Mouse (Mus musculus): ENCODE measurements around the gene Cwc22. TPM values are rescaled to one million over a fixed set of nuclear protein-coding genes. Genes with fewer than 3 reads are reported as not detected.
"Not testable (repeated sequence)": the region's sequence is repeated elsewhere in the genome, so short reads cannot be mapped to it uniquely, and the experiment has no call there.

Gene Cwc22
- total RNA-seq, 4 experiments from 2014 or later: 12.7 to 18.0 (median 16.3) TPM

DNA sequence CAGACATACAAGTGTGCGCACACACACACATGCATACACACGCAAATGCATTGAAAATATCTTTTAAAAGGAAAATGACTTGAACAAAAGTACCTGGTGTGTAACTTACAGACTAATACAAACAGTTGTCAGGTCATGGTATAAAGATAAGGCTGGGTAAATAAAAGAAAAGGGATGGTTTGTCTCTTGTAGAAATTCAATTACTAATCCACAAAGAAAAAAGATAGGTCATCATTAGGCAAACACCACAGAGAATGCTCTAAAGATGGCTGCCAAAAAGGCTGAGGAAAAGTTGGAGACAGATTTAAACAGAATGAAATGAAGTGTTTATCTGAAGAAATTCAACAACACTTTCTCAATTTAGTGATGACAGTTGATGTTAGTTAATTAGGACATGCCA, 47.7 kb downstream of the Cwc22 start:
- DNase-seq (ENCODE audit: low spot score in 2 of 2): no peak

DNA sequence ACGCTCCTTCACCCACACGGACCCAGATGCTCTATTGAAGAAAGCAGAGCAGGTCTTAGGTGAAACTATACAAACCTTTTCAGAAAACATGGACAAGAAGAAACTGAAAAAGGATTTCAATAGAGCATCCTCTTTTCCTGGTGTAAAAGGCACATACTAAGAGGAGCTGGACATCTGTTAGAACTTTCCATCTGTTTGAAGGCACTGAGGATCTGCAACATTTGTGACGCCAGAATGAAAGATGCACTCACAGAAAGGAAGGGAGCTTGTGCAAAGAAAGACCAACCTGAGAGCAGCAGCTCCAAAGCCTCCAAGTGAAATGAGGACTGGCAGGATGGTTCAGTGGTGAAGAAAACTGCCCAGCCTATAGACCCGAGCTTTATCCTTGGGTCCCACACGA, 48.2 kb downstream of the Cwc22 start:
- DNase-seq (ENCODE audit: low spot score in 2 of 2): no peak

DNA sequence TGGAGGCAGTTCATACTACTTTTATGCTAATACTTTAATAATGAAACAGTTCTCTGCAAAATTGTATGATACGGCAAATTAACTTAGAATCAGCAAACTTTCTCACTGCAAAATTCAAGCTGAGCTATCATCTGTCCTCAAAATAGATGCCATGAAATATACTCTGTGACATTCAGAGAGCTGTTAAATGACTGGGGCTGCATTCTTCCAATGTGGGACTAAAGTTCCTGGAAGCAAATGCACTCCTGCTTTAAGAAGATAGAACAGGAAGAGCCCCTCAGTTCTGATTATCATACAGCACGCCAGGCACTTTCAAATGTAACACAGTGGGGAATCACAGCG, 48.6 kb downstream of the Cwc22 start:
- DNase-seq (ENCODE audit: low spot score in 2 of 2): no peak

DNA sequence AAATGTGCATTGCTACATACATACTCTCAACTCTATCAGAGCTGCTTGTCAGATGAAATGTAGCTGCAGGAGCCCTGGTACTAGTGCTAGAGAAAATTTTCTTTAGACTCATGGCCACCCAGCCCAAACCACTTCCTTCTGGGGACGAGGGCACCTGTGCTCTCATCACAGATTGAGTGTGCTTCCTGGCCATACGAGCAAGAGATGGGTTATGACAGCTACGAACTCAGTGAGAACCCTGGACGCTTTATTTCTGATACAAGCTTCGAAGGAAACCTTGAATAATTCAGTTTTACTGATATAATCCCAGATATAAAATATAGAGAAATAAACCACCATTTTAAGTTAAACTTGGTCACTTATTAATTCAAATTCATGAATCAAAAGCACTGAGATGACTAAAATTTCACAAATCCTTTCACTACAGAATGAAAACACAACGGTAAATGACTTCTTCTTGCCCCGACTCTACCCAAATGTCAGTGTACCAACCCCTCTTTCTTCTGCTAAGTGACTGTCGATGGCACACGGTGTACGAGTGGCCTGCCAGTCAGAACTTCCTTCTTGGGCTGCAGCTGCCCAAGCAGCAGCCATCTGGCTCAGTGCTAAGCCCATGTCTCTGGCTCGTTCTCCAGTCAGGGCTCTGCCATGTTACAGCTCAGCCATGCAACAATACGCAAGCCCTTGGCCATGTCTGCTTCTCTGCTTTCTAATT, 49.2 kb downstream of the Cwc22 start:
- peak; percentile 11 to 23 for DNase-seq (ENCODE audit: low spot score in 2 of 2)

DNA sequence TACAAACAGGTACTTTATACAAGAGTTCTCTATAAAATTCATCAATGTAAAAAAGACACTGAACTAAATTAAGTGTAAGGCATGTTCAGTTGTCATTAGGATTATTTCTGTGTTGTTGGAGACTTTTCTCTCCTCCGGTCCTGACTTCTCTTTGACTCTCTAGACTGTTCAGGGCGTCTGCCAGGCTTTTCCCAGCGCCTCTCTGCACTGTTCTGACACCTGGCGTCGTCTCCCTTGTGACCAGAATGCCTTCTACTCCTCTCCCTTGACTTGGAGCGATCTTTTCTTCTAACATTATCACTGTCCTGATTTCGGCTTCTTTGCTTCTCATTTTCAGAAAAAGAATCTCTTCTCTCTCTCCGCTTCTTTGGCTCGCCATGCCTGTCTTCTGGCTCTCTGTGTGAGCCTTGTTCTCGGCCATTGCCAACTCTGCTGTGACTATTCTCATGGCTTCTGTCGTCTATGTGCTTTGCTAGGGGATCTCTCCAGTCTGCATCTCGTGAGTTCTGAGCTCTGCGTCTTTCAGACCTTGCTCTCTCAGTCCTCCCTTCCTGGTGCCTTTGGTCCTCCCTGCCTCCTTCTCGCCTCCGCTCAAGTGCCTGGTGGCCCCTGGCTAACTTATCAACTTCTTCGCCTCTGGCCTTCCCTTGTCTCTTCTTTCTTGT, 50.1 kb downstream of the Cwc22 start:
- not testable (repeated sequence) for DNase-seq (ENCODE audit: low spot score in 2 of 2)

DNA sequence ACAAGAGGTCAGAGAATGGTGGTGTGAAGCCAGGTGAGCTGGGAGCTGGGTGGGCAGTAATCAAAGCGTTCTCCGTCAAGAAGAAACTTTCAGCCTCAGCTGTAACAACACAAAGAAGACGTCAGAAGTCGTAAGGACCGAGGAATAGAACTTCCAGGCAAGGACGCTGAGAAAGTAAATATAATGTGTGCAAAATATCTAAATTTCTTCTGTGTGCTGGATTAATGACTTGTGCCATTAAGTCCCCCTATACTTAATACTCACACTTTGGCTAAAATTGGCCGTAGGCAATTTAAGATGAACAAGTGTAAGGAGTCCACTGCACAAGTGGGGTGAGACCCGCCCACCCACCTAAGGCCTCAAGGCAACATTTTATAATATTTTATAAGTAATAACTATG, 51.3 kb downstream of the Cwc22 start:
- DNase-seq (ENCODE audit: low spot score in 2 of 2): no peak

DNA sequence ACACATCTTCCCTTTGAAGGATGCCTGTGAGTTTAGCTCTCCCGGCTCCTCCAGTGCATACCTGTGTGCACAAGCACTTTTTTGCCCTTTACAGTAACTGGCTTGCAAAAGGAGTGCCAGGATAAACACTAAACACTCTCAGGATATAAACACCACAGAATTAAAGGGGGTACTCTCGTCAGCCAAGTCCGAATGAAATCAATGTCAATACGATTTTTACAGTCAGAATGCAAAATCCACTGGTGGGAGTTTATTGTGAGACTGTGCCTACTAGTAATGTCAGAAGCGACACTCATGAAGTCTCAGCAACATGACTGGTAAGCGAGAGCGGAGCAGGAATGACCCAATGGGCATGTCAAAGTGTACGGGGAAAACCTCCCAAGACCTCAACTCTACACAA, 52.7 kb downstream of the Cwc22 start:
- DNase-seq (ENCODE audit: low spot score in 2 of 2): no peak

DNA sequence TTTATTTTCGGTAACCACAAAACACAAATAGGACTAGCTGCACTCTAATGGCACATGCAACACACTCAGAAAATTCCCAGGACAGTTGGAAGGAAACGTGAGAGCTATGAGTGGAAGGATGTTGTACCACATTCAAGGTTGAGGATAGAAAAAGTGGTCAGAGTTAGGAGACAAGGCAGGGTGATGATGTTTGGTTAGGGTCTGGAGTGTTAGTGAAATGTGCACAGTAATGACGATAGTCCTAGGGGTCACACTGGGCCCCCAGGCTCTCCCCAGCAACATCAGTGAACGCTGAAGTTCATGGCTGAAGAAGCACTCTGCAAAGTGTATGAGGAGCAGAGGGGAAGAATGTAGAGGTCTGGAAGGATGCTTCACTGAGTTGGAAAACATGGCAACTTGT, 53.6 kb downstream of the Cwc22 start:
- no peak for DNase-seq (ENCODE audit: low spot score in 2 of 2)

DNA sequence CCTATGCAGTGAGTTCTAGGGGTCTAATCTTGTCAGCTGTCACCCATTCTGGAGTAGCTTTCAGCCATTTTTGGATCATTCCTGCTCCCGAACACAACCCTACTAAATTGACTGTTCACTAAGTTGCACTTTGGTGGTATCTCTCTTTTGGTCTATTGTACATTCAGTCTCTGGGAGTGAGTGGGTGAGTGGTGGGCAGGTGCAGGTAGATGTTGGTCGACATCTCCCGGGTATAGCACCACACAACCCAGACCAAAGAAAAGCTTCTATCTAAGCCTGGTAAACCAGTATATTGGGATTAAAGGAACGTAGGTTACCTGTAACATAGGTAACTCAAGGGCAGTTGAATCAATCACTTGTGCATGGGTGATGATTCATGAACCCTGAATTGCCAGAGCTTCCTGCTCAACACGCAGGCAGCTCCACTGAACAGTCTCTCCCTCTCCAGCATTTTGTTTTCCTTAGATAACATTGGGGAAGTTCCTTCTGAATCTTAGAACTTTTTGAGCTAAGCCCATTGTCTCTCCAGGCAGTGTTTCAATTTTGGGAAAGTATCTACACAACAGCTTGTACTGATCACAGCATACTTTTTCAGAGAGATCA, 55.2 kb downstream of the Cwc22 start:
- no peak for DNase-seq (ENCODE audit: low spot score in 2 of 2)

DNA sequence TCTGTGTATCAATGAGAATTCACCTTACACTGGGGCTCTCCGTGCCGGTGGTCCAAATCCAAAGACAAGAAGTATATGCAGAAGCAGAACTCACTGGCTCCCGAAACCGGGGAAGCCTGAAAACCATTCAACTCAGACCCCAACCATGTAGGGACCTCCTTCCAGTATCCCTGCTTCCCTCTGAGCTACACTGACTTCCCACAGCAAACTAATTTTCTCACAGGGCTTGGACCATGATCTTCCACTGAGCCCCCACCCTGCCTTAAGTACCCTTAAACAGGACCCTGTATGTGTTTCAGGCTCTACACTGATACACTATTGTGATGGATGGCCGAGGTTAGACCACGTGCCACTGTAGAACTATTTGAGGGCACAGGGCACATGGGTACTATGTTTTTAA, 56.2 kb downstream of the Cwc22 start:
- no peak for DNase-seq (ENCODE audit: low spot score in 2 of 2)

DNA sequence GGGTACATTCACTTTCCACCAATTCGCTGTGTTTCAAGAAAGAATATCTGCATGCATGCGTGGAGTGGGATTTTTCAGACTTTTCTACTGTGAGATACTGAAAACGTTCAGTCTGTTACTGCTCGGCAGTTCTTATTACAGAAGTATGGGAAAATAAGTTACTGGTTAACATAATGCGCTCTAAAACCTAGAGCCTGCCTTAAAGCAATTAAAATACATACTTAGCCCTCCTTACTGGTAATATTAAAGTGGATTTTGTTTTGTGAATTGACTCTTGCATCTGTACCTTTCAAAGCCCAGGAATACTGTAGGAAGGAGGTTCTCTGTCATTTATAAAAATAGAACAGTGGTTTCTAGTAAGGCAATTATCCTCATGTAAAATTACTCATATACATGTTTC, 56.8 kb downstream of the Cwc22 start:
- DNase-seq (ENCODE audit: low spot score in 2 of 2): no peak

DNA sequence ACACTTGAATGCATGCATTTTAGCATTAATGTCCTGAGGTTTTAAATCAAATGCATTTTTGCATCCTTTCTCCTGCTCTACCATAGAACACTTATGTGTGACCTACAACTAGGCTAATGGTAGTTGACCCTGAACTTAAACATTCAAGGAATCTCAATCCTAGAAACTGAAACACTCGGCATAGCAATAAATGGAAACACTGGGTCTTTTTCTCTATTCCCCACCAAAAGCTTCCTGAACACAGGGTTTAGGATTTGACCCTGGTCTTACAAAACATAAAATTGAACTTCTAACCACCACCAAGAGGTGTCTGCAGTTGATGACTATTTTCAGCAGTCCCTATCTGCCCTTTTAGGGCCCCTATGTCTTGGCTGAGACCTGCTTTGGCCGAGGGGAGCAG, 57.3 kb downstream of the Cwc22 start:
- no peak for DNase-seq (ENCODE audit: low spot score in 2 of 2)

DNA sequence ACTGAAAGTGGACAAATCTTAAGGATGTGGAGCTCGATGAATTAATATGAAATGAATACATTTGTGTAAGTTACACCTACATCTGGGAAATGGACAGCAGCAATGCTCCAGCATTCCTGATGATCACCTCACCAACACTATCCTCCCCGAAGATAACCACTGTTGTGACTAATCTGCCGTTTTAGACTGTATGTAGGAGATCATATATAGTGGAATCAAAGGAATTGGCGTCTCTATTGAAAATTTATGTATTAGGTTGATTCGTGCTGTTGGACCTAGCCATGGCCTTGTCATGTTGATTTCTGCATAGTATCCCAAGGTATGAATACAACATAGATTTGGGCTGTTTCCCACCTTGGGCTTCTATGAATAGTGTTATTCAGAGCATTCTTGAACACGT, 58.1 kb downstream of the Cwc22 start:
- no peak for DNase-seq (ENCODE audit: low spot score in 2 of 2)

DNA sequence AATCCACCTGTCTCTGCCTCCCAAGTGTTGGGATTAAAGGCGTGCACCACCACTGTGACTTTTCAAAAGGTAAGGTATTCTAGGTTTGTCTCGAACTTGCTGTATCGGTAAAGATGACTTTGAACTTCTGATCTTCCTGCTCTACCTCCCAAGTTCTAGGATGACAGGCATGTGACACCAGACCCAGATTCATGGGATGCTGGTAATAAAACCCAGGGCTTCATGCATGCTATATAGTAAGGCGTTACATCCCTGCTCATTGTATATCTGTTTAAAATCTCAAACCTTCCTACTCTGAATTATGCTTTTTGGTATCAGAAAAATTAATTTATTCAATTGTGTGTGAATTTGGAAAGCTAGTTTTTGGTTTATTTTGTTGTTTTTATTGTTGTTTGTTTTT, 59.0 kb downstream of the Cwc22 start:
- DNase-seq (ENCODE audit: low spot score in 2 of 2): no peak

DNA sequence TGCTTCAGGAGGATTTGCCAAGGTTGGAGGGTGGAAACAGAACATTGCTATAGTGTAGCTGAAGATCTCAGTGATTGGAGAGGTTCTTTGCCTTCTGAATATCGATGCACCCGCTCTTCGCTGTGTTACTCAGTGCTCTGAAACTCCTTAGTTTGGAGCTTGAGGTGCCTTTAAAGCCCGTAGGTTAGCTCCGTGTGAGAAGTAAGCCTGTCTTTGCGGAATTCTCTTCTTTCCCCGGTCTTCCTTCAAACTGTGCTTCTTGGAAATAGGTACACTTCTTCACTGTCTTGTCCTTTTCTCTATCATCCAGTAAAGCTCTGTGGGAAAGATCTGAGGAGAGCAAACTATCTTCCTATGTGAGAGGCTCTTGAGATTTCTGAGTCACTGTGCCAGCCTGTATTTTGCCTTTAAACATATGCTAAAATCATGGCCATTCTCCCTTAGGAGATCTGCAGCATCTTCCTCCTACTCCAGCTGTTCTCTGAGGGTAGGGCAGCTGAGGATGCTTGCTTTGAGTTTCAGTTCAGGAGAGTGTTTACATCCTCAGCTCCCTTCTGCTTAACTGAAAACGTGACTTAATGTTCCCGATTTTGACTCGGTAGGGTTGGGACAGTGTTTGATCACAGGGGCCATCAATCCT, 60.6 kb downstream of the Cwc22 start:
- no peak for DNase-seq (ENCODE audit: low spot score in 2 of 2)

DNA sequence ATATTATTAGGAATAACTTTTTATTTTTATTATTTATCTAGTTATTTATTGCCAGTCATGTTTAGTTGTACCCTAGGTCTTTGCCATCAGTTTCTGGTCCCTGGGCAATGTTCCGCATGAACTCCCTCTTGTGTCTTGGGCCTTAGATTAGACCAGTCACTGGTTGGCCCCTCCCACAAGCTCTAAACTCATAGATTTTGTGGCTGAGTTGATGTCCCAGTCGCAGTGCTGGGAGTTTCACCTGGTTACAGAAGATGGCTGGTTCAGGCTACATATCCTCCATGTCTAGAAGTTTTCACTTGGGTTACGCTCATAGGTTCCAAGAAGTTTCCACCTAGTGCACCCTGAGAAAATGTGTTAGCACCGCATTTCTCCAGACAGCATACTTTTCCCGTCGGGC, 61.1 kb downstream of the Cwc22 start:
- DNase-seq (ENCODE audit: low spot score in 2 of 2): no peak

DNA sequence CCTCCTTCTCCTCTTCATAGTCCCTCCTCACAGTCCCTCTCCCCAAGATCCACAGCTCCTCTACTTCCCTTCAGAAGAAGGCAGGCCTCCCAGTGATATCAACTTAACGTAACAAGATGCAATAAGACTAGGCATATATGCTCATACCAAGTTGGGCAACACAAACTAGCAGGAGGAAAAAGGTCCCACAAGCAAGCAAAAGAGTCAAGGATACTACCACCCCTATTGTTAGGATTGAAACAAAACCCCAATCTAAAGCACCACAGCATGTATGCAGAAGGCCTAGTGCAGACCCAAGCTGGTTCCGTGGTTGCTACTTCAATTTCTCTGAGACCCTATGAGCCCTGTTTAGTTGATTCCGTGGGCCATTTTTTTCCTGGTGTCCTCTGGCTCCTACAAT, 61.7 kb downstream of the Cwc22 start:
- no peak for DNase-seq (ENCODE audit: low spot score in 2 of 2)

DNA sequence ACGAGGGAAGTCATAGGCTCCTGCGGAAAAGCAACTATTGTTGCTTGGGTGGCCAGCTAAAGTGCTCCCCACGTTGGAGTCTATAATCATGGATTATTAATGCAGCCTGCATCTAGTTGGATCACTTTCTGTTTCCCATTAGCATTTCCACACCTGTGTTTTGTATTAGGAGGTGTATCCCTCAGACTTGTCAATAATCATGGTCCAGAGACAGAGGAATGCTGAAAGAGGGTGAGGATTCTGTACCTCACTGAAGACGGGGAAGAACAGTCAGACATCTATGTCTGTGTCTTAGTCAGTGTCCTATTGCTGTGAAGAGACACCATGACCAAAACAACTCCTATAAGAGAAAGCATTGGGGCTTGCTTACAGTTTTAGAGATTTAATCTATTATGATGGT, 63.2 kb downstream of the Cwc22 start:
- no peak for DNase-seq (ENCODE audit: low spot score in 2 of 2)

DNA sequence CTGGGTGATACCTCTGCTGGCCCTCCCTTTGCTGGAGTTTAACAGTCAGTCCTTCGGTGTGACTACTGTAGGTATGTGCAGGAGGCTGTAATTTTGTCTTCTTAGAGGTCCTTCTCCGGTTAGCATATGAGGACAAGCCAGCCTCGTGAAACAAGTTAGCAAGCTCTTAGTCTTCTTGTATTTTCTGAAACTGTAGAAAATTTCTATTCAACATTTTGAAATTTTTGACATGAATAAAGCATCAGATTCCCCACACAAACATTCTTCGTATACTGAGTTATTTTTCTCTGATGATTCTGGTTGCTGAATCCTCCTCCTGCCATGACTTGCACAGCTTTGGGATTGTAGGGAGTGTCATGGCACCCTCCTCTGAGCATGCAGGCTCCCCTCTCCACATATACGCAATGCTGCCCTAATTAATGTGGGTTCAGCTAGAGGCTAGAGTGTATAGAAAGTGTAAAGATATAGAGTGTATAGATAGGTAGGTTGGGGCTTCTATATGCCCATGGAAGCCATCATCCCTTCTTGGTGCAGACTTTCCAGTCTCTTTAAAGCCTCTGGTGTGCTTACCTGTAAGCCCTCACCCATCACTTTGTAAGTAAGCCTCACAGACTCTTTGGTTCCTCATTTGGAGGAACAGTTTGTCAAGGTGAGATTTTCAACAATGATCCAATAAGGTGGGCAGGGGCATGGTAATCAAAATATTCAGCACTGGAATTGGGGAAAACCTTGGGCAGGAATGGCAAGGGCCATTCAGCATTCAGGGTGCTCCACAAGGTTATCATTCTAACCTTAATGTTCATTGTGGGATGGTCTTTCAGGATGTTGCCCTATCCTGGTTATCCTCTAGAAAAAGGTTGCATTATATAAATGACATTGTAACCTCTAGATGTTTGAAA, 64.6 kb downstream of the Cwc22 start:
- DNase-seq (ENCODE audit: low spot score in 2 of 2): no peak

DNA sequence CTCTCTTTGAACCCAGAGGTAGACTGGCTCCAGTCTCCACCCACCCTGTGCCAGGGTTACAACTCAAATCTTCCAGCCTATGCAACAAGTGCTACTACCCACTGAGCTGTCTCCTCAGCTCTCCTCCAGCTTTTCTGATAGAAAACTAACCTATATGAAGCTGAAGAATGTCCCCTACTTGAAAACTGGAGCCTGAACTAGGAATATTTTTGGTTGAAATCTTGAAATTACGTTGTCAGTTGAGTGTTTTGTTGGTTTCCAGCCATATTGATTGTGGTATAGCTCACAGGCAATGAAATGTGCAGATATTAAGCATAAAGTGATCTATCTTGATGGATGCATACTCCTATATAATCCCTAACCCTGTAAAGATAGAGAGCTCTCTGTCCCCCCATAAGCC, 65.8 kb downstream of the Cwc22 start:
- no peak for DNase-seq (ENCODE audit: low spot score in 2 of 2)

DNA sequence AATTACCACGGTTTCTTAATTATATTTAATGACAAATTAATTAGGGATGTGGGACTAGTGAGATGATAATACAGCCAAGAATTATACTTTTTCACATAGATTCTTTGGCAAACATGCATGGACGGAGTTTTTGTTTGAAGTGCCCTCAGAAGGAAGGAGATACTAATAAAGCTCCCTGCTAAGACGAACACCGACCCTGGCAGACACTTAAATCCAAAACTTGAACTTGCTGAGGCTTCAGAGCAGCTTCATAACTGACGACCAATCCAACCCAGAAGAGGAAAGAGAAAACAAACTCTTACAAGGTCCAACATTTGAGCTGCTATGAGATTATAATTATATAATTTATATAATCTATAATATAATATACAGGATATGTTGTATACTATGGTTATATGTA, 66.4 kb downstream of the Cwc22 start:
- DNase-seq (ENCODE audit: low spot score in 2 of 2): no peak

Data from gastrocnemius, adult 8-10 months (tissue).